Mouse (Mus musculus) bone marrow macrophage, adult 2 months (primary cell): ENCODE results near the gene Ifit3b. TPM values are rescaled to one million over a fixed set of nuclear protein-coding genes. Genes with fewer than 3 reads are reported as not detected.
A peak's percentile ranks its signal among the peaks of the same experiment; 100 is the strongest.
"Not testable (repeated sequence)": the region's sequence is repeated elsewhere in the genome, so short reads cannot be mapped to it uniquely, and the experiment has no call there.

Source experiments
- H3K27ac ChIP-seq: 2 replicates; pipeline ENCODE4 v1.5.1; 2012; ENCODE audit warnings: low read depth, low read length; ENCODE audit not compliant: insufficient read depth
- H3K4me1 ChIP-seq: 2 replicates; pipeline ENCODE4 v1.6.1; 2012; ENCODE audit warnings: low read length; ENCODE audit not compliant: control insufficient read depth, insufficient read depth
- H3K4me3 ChIP-seq: 2 replicates; pipeline ENCODE4 v1.5.1; 2012; ENCODE audit warnings: mild to moderate bottlenecking, low read length, moderate library complexity; ENCODE audit not compliant: insufficient read depth
- CTCF ChIP-seq: IDR thresholded peaks from 2 replicates; pipeline ENCODE4 v1.5.1; 2012; ENCODE audit warnings: low read depth, mild to moderate bottlenecking, low read length, moderate library complexity
- POLR2A ChIP-seq: IDR thresholded peaks from 2 replicates; pipeline ENCODE4 v1.6.1; 2012; ENCODE audit warnings: mild to moderate bottlenecking, low read depth, low read length, borderline replicate concordance
- polyA plus RNA-seq: library from polyadenylated mRNA; stranded (reverse); fragments of >200 nt; gene quantifications from 2 replicates; pipeline ENCODE4 v1.2.4, GENCODE M21; 2012; ENCODE audit not compliant: missing spikeins, insufficient read depth, insufficient read length

Gene Ifit3b
- polyA plus RNA-seq, result 21.1 and 25.0 TPM in 2 replicates

GRCm38 (mm10) chr19:34607237-34608051 lies at the start of gene Ifit3b:
Gene Ifit3b (plus strand): TSS chr19:34607970.
- Histone ChIP-seq H3K4me3 (peak within 1 kb of the TSS; percentile 20; the same call in 1 of the 2 replicates), H3K27ac (peak within 1 kb of the TSS; percentile 54)
- H3K4me1 ChIP-seq, result not testable (repeated sequence)

GRCm38 (mm10) chr19:34562556-34562955 lies 45.2 kb upstream of the Ifit3b start:
- Histone ChIP-seq H3K27ac (no peak overlapping the region), H3K4me3 (no peak overlapping the region), H3K4me1 (peaks cover 3% of the 10 kb centered on the region)
- TF ChIP-seq POLR2A (no peak), CTCF (no peak)

- Histone ChIP-seq H3K4me3 (no peak overlapping the region), H3K4me1 (peaks cover 15% of the 10 kb centered on the region), H3K27ac (no peak overlapping the region)
- TF ChIP-seq CTCF (no peak), POLR2A (no peak)
Observed at GRCm38 (mm10) chr19:34566178-34566784, 41.5 kb upstream of the Ifit3b start.

GRCm38 (mm10) chr19:34568988-34569895 lies 38.5 kb upstream of the Ifit3b start:
- no peak for TF ChIP-seq POLR2A
- Histone ChIP-seq H3K4me1 (peaks cover 12% of the 10 kb centered on the region), H3K27ac (no peak overlapping the region), H3K4me3 (no peak overlapping the region)

GRCm38 (mm10) chr19:34569896-34570476 lies 37.8 kb upstream of the Ifit3b start:
- TF ChIP-seq POLR2A (no peak), CTCF (no peak)
- no peak overlapping the region for H3K27ac ChIP-seq
- peaks cover 12% of the 10 kb centered on the region for H3K4me1 ChIP-seq
- no peak overlapping the region for H3K4me3 ChIP-seq

GRCm38 (mm10) chr19:34571080-34571479 lies 36.7 kb upstream of the Ifit3b start:
- H3K4me3 ChIP-seq, result no peak overlapping the region
- no peak for TF ChIP-seq CTCF
- TF ChIP-seq POLR2A, result no peak
- H3K27ac ChIP-seq, result no peak overlapping the region
- peaks cover 12% of the 10 kb centered on the region for H3K4me1 ChIP-seq

GRCm38 (mm10) chr19:34573650-34574049 lies 34.1 kb upstream of the Ifit3b start:
- no peak overlapping the region for H3K27ac ChIP-seq
- no peak for TF ChIP-seq CTCF
- TF ChIP-seq POLR2A, result no peak
- peaks cover 16% of the 10 kb centered on the region for H3K4me1 ChIP-seq
- H3K4me3 ChIP-seq, result no peak overlapping the region

GRCm38 (mm10) chr19:34577121-34577520 lies 30.6 kb upstream of the Ifit3b start:
- H3K4me1 ChIP-seq, result peaks cover 4% of the 10 kb centered on the region; the same call in 1 of the 2 replicates
- no peak for TF ChIP-seq POLR2A
- TF ChIP-seq CTCF, result no peak
- no peak overlapping the region for H3K4me3 ChIP-seq
- H3K27ac ChIP-seq, result no peak overlapping the region

GRCm38 (mm10) chr19:34582696-34583095 lies 25.1 kb upstream of the Ifit3b start:
- not testable (repeated sequence) for H3K4me1 ChIP-seq, H3K4me3 ChIP-seq
- 0 out of 2 replicates have a peak overlapping the region, but pooled peaks have one; percentile 19 for H3K27ac ChIP-seq

GRCm38 (mm10) chr19:34583126-34583766 lies 24.5 kb upstream of the Ifit3b start, which contains the start of gene Ifit3:
Gene Ifit3 (plus strand): TSS chr19:34583531.
- H3K4me3 ChIP-seq, H3K4me1 ChIP-seq: not testable (repeated sequence)
- 0 out of 2 replicates have a peak within 1 kb of the TSS, but pooled peaks have one; percentile 19 for H3K27ac ChIP-seq

- not testable (repeated sequence) for H3K4me1 ChIP-seq, H3K4me3 ChIP-seq, H3K27ac ChIP-seq
Observed at GRCm38 (mm10) chr19:34585740-34586458, 21.9 kb upstream of the Ifit3b start.

- H3K4me1 ChIP-seq, H3K27ac ChIP-seq, H3K4me3 ChIP-seq: not testable (repeated sequence)
Observed at GRCm38 (mm10) chr19:34587898-34588692, 19.7 kb upstream of the Ifit3b start.
